Mouse (Mus musculus) thymus, postnatal 10 days (tissue): ENCODE results near the gene Mrpl28.
"Not testable (repeated sequence)": the region's sequence is repeated elsewhere in the genome, so short reads cannot be mapped to it uniquely, and the experiment has no call there.

Source experiments
- DNase-seq, 2 experiments: peaks; one replicate each; pipeline ENCODE4 v3.0.0; 2021; ENCODE audit warnings: low spot score in 2 of 2

The Mrpl28 gene

GRCm38 (mm10) chr17:26123267-26123684, at the start of gene Mrpl28:
Gene Mrpl28, plus strand, starts transcription at chr17:26123500.
- peak; percentile 86 to 93 for DNase-seq

GRCm38 (mm10) chr17:26075246-26075645, 48.1 kb upstream of the Mrpl28 start:
- DNase-seq, result no peak

GRCm38 (mm10) chr17:26078851-26079250, 44.4 kb upstream of the Mrpl28 start:
- DNase-seq, result no peak

- DNase-seq, result no peak
Observed at GRCm38 (mm10) chr17:26080867-26081266, 42.4 kb upstream of the Mrpl28 start.

GRCm38 (mm10) chr17:26087059-26087564, 36.2 kb upstream of the Mrpl28 start:
- no peak for DNase-seq

- peak; percentile 68 to 93 for DNase-seq
Observed at GRCm38 (mm10) chr17:26089905-26090632, 33.2 kb upstream of the Mrpl28 start, which contains the start of gene Decr2. Gene Decr2, minus strand, starts transcription at chr17:26090337.

- no peak for DNase-seq
Observed at GRCm38 (mm10) chr17:26094531-26095110, 28.7 kb upstream of the Mrpl28 start.

- DNase-seq, result peak; percentile 22 to 41
Observed at GRCm38 (mm10) chr17:26095121-26095740, 28.1 kb upstream of the Mrpl28 start, which contains the start of gene Nme4. Gene Nme4, minus strand, starts transcription at chr17:26095602.

- no peak for DNase-seq
Observed at GRCm38 (mm10) chr17:26098461-26098860, 24.8 kb upstream of the Mrpl28 start.

GRCm38 (mm10) chr17:26099316-26099715, 24.0 kb upstream of the Mrpl28 start:
- not testable (repeated sequence) for DNase-seq

GRCm38 (mm10) chr17:26100166-26100565, 23.1 kb upstream of the Mrpl28 start:
- no peak for DNase-seq

GRCm38 (mm10) chr17:26101478-26101877, 21.8 kb upstream of the Mrpl28 start:
- no peak for DNase-seq

- DNase-seq, result no peak
Observed at GRCm38 (mm10) chr17:26105619-26106018, 17.7 kb upstream of the Mrpl28 start.

- no peak for DNase-seq
Observed at GRCm38 (mm10) chr17:26110156-26110555, 13.1 kb upstream of the Mrpl28 start.

- DNase-seq, result no peak
Observed at GRCm38 (mm10) chr17:26111024-26111423, 12.3 kb upstream of the Mrpl28 start.

GRCm38 (mm10) chr17:26111722-26112121, 11.6 kb upstream of the Mrpl28 start:
- DNase-seq, result no peak

- no peak for DNase-seq
Observed at GRCm38 (mm10) chr17:26112751-26113150, 10.5 kb upstream of the Mrpl28 start.

- peak; percentile 52 to 74 for DNase-seq
Observed at GRCm38 (mm10) chr17:26113181-26113948, 9.9 kb upstream of the Mrpl28 start, which contains the start of gene Tmem8. Gene Tmem8, plus strand, starts transcription at chr17:26113299.

- DNase-seq, result no peak
Observed at GRCm38 (mm10) chr17:26114061-26114460, 9.2 kb upstream of the Mrpl28 start.

- not testable (repeated sequence) for DNase-seq
Observed at GRCm38 (mm10) chr17:26114461-26114860, 8.8 kb upstream of the Mrpl28 start.

- DNase-seq, result no peak
Observed at GRCm38 (mm10) chr17:26115205-26115898, 7.9 kb upstream of the Mrpl28 start.
